Mouse (Mus musculus): ENCODE data around the gene Hs1bp3.

GRCm38 (mm10) chr12:8361866-8362265 lies 48.6 kb downstream of the Hs1bp3 start:
- TF ChIP-seq EP300 (IDR thresholded peaks at IDR 0.05; ENCODE audit: low read depth) (no peak), CTCF (IDR thresholded peaks at IDR 0.05; ENCODE audit: low read depth) (no peak)
